Mouse (Mus musculus) liver, postnatal 0 days (tissue): ENCODE results near the gene Tmem231. TPM values are rescaled to one million over a fixed set of nuclear protein-coding genes. Genes with fewer than 3 reads are reported as not detected.

Source experiments
- ATAC-seq: fragments of 200-750 bp; cut with Nextera tagmentation; 2 replicates; pipeline ENCODE4 v1.8.0; 2017; ENCODE audit warnings: mild to moderate bottlenecking, moderate library complexity
- DNase-seq: peaks from one replicate; pipeline ENCODE4 v3.0.0-alpha.2; 2016
- H3K27ac ChIP-seq: fragments of 300-500 bp; sonication (generic); 2 replicates; pipeline ENCODE4 v1.5.1; 2014; ENCODE audit warnings: antibody characterized with exemption, moderate library complexity, mild to moderate bottlenecking, low read depth
- H3K27me3 ChIP-seq: fragments of 300-500 bp; sonication (generic); 2 replicates; pipeline ENCODE4 v1.6.1; 2014; ENCODE audit warnings: low read length, control low read depth, mixed read lengths; ENCODE audit not compliant: insufficient read depth
- H3K36me3 ChIP-seq: fragments of 300-500 bp; sonication (generic); replicated peaks from 2 replicates; pipeline ENCODE4 v1.6.1; 2014; ENCODE audit warnings: mild to moderate bottlenecking, control low read depth, low read length, moderate library complexity, mixed read lengths; ENCODE audit not compliant: insufficient read depth
- H3K4me1 ChIP-seq: fragments of 300-500 bp; sonication (generic); 2 replicates; pipeline ENCODE4 v1.6.1; 2014; ENCODE audit warnings: antibody characterized with exemption, mild to moderate bottlenecking, control low read depth; ENCODE audit not compliant: insufficient read depth
- H3K4me2 ChIP-seq: fragments of 300-500 bp; sonication (generic); 2 replicates; pipeline ENCODE4 v1.6.1; 2014; ENCODE audit warnings: low read depth, mild to moderate bottlenecking, low read length, moderate library complexity, mixed read lengths
- H3K4me3 ChIP-seq: fragments of 300-500 bp; sonication (generic); 2 replicates; pipeline ENCODE4 v1.5.1; 2014; ENCODE audit warnings: low read depth, low read length
- H3K9ac ChIP-seq: fragments of 300-500 bp; sonication (generic); replicated peaks from 2 replicates; pipeline ENCODE4 v1.6.1; 2014; ENCODE audit warnings: mild to moderate bottlenecking, moderate library complexity
- H3K9me3 ChIP-seq: fragments of 300-500 bp; sonication (generic); 2 replicates; pipeline ENCODE4 v1.6.1; 2016; ENCODE audit warnings: mild to moderate bottlenecking, control low read depth, low read length, mixed read lengths
- CTCF ChIP-seq: sonication (generic); IDR thresholded peaks from 2 replicates; pipeline ENCODE4 v1.5.1; 2016; ENCODE audit warnings: antibody characterized with exemption, low read depth
- EP300 ChIP-seq: IDR thresholded peaks from 2 replicates; pipeline ENCODE4 v1.6.1; 2016; ENCODE audit warnings: antibody characterized with exemption, low read depth, mild to moderate bottlenecking
- WGBS: fragments of 180-500 bp; shearing (Covaris S2); extraction: QIAGEN DNeasy Blood & Tissue Kit; methylation state at CpG from one replicate; pipeline ENCODE4 v1.1.7; 2014; ENCODE audit not compliant: insufficient replicate concordance; 5-methylcytosine and 5-hydroxymethylcytosine counted together
- polyA plus RNA-seq: library from polyadenylated mRNA; unstranded; fragments of >200 nt; fragmentation: Nextera tagmentation; extraction: Ambion mirVana; gene quantifications from 2 replicates; pipeline ENCODE4 v1.2.1, GENCODE M21; 2015

Gene Tmem231
- polyA plus RNA-seq, 1 experiment from 2014 or later = 1.0 TPM

DNA sequence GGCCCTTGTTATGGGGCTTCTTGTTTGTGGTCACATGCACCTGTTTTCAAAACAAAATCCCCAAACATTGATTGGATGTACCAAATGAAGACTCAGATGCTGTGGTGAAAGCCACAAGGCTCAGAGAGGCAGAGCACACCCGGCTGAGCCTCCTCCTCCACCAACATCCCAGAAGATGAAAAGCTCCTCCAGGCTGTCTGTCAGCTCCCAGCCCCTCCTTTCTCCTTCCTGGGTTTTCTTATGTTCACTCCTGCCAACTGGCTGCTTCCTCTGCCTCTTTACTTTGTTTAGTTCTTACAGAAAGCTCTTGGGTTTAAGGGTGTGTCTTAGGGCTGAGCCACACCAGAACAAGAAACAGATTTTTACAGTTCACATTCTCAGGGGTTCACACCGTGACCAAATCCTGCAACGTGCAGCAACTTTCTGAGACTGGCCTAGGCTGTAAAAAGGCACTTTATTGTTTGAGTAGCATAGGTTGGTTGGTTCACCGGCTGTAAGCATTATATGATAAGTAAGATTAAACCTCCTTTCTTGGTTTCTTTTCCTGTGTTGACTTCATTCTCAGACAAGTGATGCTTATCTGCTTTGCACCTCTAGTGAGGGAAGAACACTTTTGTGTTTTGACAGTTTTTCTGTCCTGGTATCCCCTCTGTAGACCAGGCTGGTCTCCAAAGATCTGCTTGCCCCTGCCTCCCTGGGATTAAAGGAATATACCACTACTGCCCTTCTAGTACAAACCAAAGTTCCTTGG, 21.3 kb upstream of the Tmem231 start:
- no peaks in the 10 kb centered on the region for H3K27me3 ChIP-seq
- no peaks in the 10 kb centered on the region for H3K9me3 ChIP-seq
- TF ChIP-seq EP300 (no peak), CTCF (no peak)
- no peak overlapping the region for H3K4me2 ChIP-seq
- DNase-seq = no peak
- no peak for ATAC-seq
- H3K36me3 ChIP-seq = peaks cover 48% of the 10 kb centered on the region
- no peaks in the 10 kb centered on the region for H3K4me1 ChIP-seq
- no peak overlapping the region for H3K27ac ChIP-seq
- 81% methylated on average over 4 of the region's 4 CpGs for WGBS
- no peak overlapping the region for H3K4me3 ChIP-seq
- H3K9ac ChIP-seq = no peak overlapping the region

DNA sequence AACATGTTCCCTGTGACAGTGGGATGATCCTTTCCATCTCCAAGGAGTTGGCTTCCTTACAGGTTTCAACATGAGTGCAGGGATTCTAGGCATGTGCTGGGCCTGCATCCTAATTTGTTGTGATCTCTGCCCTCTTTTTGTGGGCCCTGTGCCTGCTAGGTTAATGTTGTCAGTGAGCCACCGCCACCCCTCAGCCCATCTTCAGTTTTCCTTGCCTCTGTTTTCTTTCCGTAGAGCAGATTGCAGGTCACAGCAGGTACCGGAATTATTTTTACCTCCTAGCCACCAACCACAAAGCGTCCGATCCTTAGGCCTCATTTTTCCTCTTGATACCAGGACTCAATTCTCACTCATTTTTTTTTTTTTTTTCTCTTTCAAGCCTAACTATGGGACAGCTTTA, 18.3 kb upstream of the Tmem231 start:
- 96% methylated on average over 5 of the region's 5 CpGs for WGBS
- H3K27me3 ChIP-seq = no peaks in the 10 kb centered on the region
- no peak overlapping the region for H3K27ac ChIP-seq
- H3K36me3 ChIP-seq = peaks cover 67% of the 10 kb centered on the region
- H3K9ac ChIP-seq = no peak overlapping the region
- DNase-seq (no peak), ATAC-seq (no peak)
- no peaks in the 10 kb centered on the region for H3K9me3 ChIP-seq
- H3K4me3 ChIP-seq = no peak overlapping the region
- no peak overlapping the region for H3K4me2 ChIP-seq
- TF ChIP-seq CTCF (no peak), EP300 (no peak)
- H3K4me1 ChIP-seq = no peaks in the 10 kb centered on the region

DNA sequence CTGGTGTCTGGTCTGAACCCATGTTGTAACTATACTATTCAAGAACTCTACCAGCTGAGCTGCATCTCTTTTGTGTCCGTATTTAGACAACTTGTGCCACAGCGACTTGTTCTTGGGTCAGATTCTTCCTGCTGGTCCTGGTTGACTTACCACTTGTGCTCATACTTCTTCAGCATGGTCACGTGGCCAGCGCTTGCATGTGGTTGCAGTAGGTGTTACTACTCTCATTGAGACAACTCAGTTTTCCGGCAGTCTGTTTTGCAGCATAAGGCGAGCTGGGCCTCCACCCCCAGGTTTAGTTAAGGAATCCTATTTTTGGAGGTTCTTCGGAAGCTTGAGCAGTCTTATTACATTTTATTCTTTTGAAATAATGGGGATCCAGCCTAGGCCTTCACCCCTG, 17.6 kb upstream of the Tmem231 start:
- DNase-seq = no peak
- no peak for TF ChIP-seq EP300
- no peak for TF ChIP-seq CTCF
- H3K9ac ChIP-seq = no peak overlapping the region
- H3K4me2 ChIP-seq = no peak overlapping the region
- no peaks in the 10 kb centered on the region for H3K4me1 ChIP-seq
- peaks cover 66% of the 10 kb centered on the region for H3K36me3 ChIP-seq
- no peak for ATAC-seq
- no peak overlapping the region for H3K27ac ChIP-seq
- no peaks in the 10 kb centered on the region for H3K9me3 ChIP-seq
- no peak overlapping the region for H3K4me3 ChIP-seq
- 92% methylated on average over 7 of the region's 7 CpGs for WGBS
- no peaks in the 10 kb centered on the region for H3K27me3 ChIP-seq

DNA sequence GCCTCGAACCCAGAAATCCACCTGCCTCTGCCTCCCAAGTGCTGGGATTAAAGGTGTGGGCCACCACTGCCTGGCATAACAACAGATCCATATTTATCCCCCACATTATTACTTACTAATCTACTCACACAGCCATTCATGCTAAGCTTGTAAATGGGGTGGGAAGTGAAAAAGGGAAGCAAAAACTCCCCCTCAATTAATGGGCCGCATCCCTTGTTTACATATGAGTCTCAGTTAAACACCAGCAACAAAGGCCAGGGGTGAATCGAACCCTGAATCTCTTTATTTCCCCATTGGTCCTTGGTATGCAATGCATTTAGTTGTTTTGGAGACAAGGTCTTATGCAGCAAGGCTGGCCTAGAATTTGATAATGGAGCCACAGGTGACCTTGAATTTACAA, 17.2 kb upstream of the Tmem231 start:
- DNase-seq = no peak
- H3K36me3 ChIP-seq = peaks cover 69% of the 10 kb centered on the region
- no peaks in the 10 kb centered on the region for H3K27me3 ChIP-seq
- no peak overlapping the region for H3K9ac ChIP-seq
- ATAC-seq = no peak
- no peak overlapping the region for H3K4me3 ChIP-seq
- TF ChIP-seq CTCF (no peak), EP300 (no peak)
- whole genome bisulfite sequencing = 78% methylated on average over 3 of the region's 3 CpGs
- H3K4me2 ChIP-seq = no peak overlapping the region
- H3K9me3 ChIP-seq = no peaks in the 10 kb centered on the region
- H3K27ac ChIP-seq = no peak overlapping the region
- H3K4me1 ChIP-seq = no peaks in the 10 kb centered on the region

DNA sequence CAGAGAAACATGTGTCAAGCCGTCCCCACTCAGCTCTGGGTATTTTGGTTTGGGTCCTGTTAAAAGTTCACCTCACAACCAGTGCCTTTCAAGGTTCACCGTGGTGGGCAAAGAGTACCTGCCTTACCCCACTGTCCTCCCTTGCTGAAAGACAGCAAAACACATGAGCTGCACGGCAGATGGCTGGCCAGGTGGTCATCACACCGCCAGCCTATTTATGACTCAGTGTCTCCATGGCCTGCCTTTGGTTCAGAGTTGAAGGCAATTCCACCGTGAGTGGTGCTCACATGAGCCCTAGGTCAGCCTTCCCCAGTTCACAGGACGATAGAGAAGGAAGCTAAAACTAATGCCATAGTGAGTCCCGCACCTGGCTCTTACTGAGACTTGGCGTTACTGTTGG, 14.3 kb upstream of the Tmem231 start:
- H3K27me3 ChIP-seq = no peaks in the 10 kb centered on the region
- no peak overlapping the region for H3K4me3 ChIP-seq
- 91% methylated on average over 8 of the region's 8 CpGs for WGBS
- no peak for ATAC-seq
- TF ChIP-seq CTCF = no peak
- TF ChIP-seq EP300 = no peak
- H3K9me3 ChIP-seq = no peaks in the 10 kb centered on the region
- H3K4me2 ChIP-seq = no peak overlapping the region
- DNase-seq = no peak
- no peaks in the 10 kb centered on the region for H3K4me1 ChIP-seq
- H3K27ac ChIP-seq = no peak overlapping the region
- H3K36me3 ChIP-seq = peaks cover 64% of the 10 kb centered on the region
- H3K9ac ChIP-seq = no peak overlapping the region

DNA sequence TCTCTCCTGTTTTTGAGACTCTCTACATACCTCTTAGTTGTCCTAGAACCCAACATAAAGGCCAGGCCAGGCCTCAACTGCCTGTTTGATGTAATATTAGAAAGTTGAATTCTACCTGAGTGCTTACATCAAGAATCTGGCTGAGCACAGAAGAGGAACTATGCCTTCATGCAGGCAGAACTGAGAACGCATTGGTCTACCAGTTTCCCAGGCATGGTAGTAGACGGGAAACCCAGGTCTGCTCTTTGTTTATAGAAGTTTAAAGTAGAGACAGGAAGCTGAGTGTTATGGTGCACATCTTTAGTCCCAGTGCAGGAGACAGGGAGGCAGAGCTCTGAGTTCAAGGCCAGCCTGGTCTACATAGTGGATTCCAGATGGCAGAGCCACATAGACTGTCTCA, 13.5 kb upstream of the Tmem231 start:
- Histone ChIP-seq H3K27me3 (no peaks in the 10 kb centered on the region), H3K36me3 (peaks cover 63% of the 10 kb centered on the region), H3K27ac (no peak overlapping the region), H3K9me3 (no peaks in the 10 kb centered on the region), H3K9ac (no peak overlapping the region), H3K4me1 (peaks cover under 1% of the 10 kb centered on the region), H3K4me3 (no peak overlapping the region), H3K4me2 (no peak overlapping the region)
- 72% methylated on average over 2 of the region's 2 CpGs for WGBS
- TF ChIP-seq EP300 (no peak), CTCF (no peak)
- no peak for ATAC-seq
- DNase-seq = no peak

DNA sequence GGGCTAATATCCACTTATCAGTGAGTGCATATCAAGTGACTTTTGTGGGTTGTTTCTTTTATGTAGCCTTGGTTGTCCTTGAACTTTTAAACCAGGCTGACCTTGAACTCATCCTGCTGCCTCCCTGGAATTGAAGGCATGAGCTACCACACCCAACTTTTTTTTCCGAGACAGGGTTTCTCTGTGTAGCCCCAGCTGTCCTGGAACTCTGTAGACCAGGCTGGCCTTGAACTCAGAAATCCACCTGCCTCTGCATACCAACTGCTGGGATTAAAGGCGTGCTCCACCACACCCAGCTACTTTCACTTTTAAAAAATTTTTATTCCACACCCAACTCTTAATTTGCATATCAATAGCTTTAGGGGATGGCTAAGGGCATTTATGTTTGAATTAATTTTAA, 9.9 kb upstream of the Tmem231 start:
- H3K4me2 ChIP-seq = no peak overlapping the region
- no peaks in the 10 kb centered on the region for H3K9me3 ChIP-seq
- ATAC-seq (no peak), DNase-seq (no peak)
- H3K36me3 ChIP-seq = peaks cover 44% of the 10 kb centered on the region
- TF ChIP-seq EP300 (no peak), CTCF (no peak)
- no peaks in the 10 kb centered on the region for H3K27me3 ChIP-seq
- no peak overlapping the region for H3K4me3 ChIP-seq
- no peak overlapping the region for H3K9ac ChIP-seq
- H3K4me1 ChIP-seq = peaks cover 25% of the 10 kb centered on the region
- no peak overlapping the region for H3K27ac ChIP-seq
- WGBS = 83% methylated on average over 2 of the region's 2 CpGs
